Mouse (Mus musculus) hindbrain, embryonic 14.5 days (tissue): ENCODE measurements around the gene Pdzd3. TPM values are rescaled to one million over a fixed set of nuclear protein-coding genes. Genes with fewer than 3 reads are reported as not detected.
A peak's percentile ranks its signal among the peaks of the same experiment; 100 is the strongest.

ENCODE experiments used
- ATAC-seq: fragments of 200-750 bp; cut with Nextera tagmentation; 2 replicates; pipeline ENCODE4 v1.8.0; 2017; ENCODE audit warnings: moderate number of reproducible peaks, mild to moderate bottlenecking, moderate TSS enrichment, moderate library complexity; ENCODE audit not compliant: low FRiP score
- DNase-seq: peaks from one replicate; pipeline ENCODE4 v3.0.0-alpha.2; 2015; ENCODE audit warnings: low spot score
- H3K27ac ChIP-seq: fragments of 300-500 bp; sonication (generic); 2 replicates; pipeline ENCODE4 v1.5.1; 2014; ENCODE audit warnings: mild to moderate bottlenecking, moderate library complexity
- H3K27me3 ChIP-seq: fragments of 300-500 bp; sonication (generic); 2 replicates; pipeline ENCODE4 v1.6.1; 2014; ENCODE audit warnings: mild to moderate bottlenecking, low read length, mixed read lengths; ENCODE audit not compliant: control insufficient read depth, insufficient read depth
- H3K36me3 ChIP-seq: fragments of 300-500 bp; sonication (generic); replicated peaks from 2 replicates; pipeline ENCODE4 v1.6.1; 2014; ENCODE audit not compliant: control insufficient read depth, insufficient read depth
- H3K4me1 ChIP-seq: fragments of 300-500 bp; sonication (generic); replicated peaks from 2 replicates; pipeline ENCODE4 v1.6.1; 2014; ENCODE audit warnings: antibody characterized with exemption, low read length, mixed read lengths; ENCODE audit not compliant: control insufficient read depth, insufficient read depth
- H3K4me2 ChIP-seq: fragments of 300-500 bp; sonication (generic); replicated peaks from 2 replicates; pipeline ENCODE4 v1.6.1; 2014; ENCODE audit warnings: mild to moderate bottlenecking, moderate library complexity
- H3K4me3 ChIP-seq: fragments of 300-500 bp; sonication (generic); replicated peaks from 2 replicates; pipeline ENCODE4 v1.5.1; 2014; ENCODE audit warnings: mild to moderate bottlenecking, low read length
- H3K9ac ChIP-seq: fragments of 300-500 bp; sonication (generic); 2 replicates; pipeline ENCODE4 v1.6.1; 2014
- H3K9me3 ChIP-seq: fragments of 300-500 bp; sonication (generic); 2 replicates; pipeline ENCODE4 v1.6.1; 2016; ENCODE audit warnings: low read length; ENCODE audit not compliant: control insufficient read depth
- WGBS: fragments of 180-500 bp; shearing (Covaris S2); extraction: QIAGEN DNeasy Blood & Tissue Kit; methylation state at CpG from one replicate; pipeline ENCODE4 v1.1.7; 2014; 5-methylcytosine and 5-hydroxymethylcytosine counted together
- polyA plus RNA-seq: library from polyadenylated mRNA; unstranded; fragments of >200 nt; fragmentation: Nextera tagmentation; extraction: Ambion mirVana; gene quantifications from 2 replicates; pipeline ENCODE4 v1.2.1, GENCODE M21; 2014

Pdzd3 gene
- polyA plus RNA-seq, 1 experiment from 2014 or later, result 1.1 TPM

GRCm38 (mm10) chr9:44240399-44240798 is 10.9 kb downstream of the Pdzd3 start, which contains the start of gene Ccdc153:
Gene Ccdc153, plus strand, starts transcription at chr9:44240676.
- DNase-seq (no peak), ATAC-seq (no peak)
- Histone ChIP-seq H3K4me1 (no peaks in the 10 kb centered on the region), H3K4me2 (no peak within 1 kb of the TSS), H3K4me3 (no peak within 1 kb of the TSS), H3K27me3 (no peaks in the 10 kb centered on the region), H3K9ac (no peak within 1 kb of the TSS), H3K27ac (no peak within 1 kb of the TSS), H3K9me3 (no peaks in the 10 kb centered on the region), H3K36me3 (no peaks in the 10 kb centered on the region)
- WGBS, result 69% methylated on average over 2 of the region's 2 CpGs

- ATAC-seq, result no peak
- Histone ChIP-seq H3K9ac (no peak overlapping the region), H3K27ac (no peak overlapping the region), H3K4me3 (no peak overlapping the region), H3K4me2 (no peak overlapping the region), H3K36me3 (no peaks in the 10 kb centered on the region), H3K9me3 (no peaks in the 10 kb centered on the region), H3K27me3 (no peaks in the 10 kb centered on the region), H3K4me1 (no peaks in the 10 kb centered on the region)
- DNase-seq, result peak; percentile 81
- 13% methylated on average over 5 of the region's 5 CpGs for WGBS
Measured at GRCm38 (mm10) chr9:44239447-44239846, 11.8 kb downstream of the Pdzd3 start.

- WGBS, result 76% methylated on average over 17 of the region's 17 CpGs
- Histone ChIP-seq H3K9ac (no peak overlapping the region), H3K27me3 (no peaks in the 10 kb centered on the region), H3K4me2 (no peak overlapping the region), H3K36me3 (no peaks in the 10 kb centered on the region), H3K4me3 (no peak overlapping the region), H3K9me3 (no peaks in the 10 kb centered on the region), H3K27ac (no peak overlapping the region), H3K4me1 (no peaks in the 10 kb centered on the region)
- DNase-seq (no peak), ATAC-seq (no peak)
Measured at GRCm38 (mm10) chr9:44238501-44239190, 12.6 kb downstream of the Pdzd3 start.

- Histone ChIP-seq H3K4me1 (peaks cover 9% of the 10 kb centered on the region), H3K9me3 (no peaks in the 10 kb centered on the region), H3K27ac (no peak overlapping the region), H3K27me3 (no peaks in the 10 kb centered on the region), H3K9ac (no peak overlapping the region), H3K36me3 (no peaks in the 10 kb centered on the region), H3K4me3 (no peak overlapping the region), H3K4me2 (no peak overlapping the region)
- DNase-seq (no peak), ATAC-seq (no peak)
- WGBS, result 84% methylated on average over 4 of the region's 4 CpGs
Measured at GRCm38 (mm10) chr9:44237128-44237527, 14.1 kb downstream of the Pdzd3 start.

- DNase-seq (no peak), ATAC-seq (no peak)
- no peak overlapping the region for H3K9ac ChIP-seq
- no peaks in the 10 kb centered on the region for H3K9me3 ChIP-seq
- H3K27ac ChIP-seq, result no peak overlapping the region
- WGBS, result 51% methylated on average over 4 of the region's 4 CpGs
- no peaks in the 10 kb centered on the region for H3K27me3 ChIP-seq
- no peak overlapping the region for H3K4me2 ChIP-seq
- peaks cover 15% of the 10 kb centered on the region for H3K4me1 ChIP-seq
- H3K36me3 ChIP-seq, result no peaks in the 10 kb centered on the region
- no peak overlapping the region for H3K4me3 ChIP-seq
Measured at GRCm38 (mm10) chr9:44236601-44237000, 14.7 kb downstream of the Pdzd3 start.

GRCm38 (mm10) chr9:44234479-44235427 is 16.5 kb downstream of the Pdzd3 start:
- peak overlapping the region; percentile 18; the same call in 1 of the 2 replicates for H3K9ac ChIP-seq
- DNase-seq, result no peak
- ATAC-seq, result peak; percentile 21; the same call in 1 of the 2 replicates

GRCm38 (mm10) chr9:44233802-44234478 is 17.3 kb downstream of the Pdzd3 start, which contains the start of gene Cbl:
Gene Cbl, minus strand, starts transcription at chr9:44234049.
- peak within 1 kb of the TSS; percentile 96 for H3K27ac ChIP-seq
- peak; percentile 93 for ATAC-seq
- peak within 1 kb of the TSS; percentile 93 for H3K9ac ChIP-seq
- H3K4me1 ChIP-seq, result peaks cover 18% of the 10 kb centered on the region
- H3K4me2 ChIP-seq, result peak within 1 kb of the TSS; percentile 74
- H3K36me3 ChIP-seq, result no peaks in the 10 kb centered on the region
- DNase-seq, result peak; percentile 100
- no peaks in the 10 kb centered on the region for H3K27me3 ChIP-seq
- WGBS, result under 1% methylated on average over 63 of the region's 76 CpGs
- H3K9me3 ChIP-seq, result no peaks in the 10 kb centered on the region
- H3K4me3 ChIP-seq, result peak within 1 kb of the TSS; percentile 76

More at GRCm38 (mm10) chr9:44234479-44235427, 16.5 kb downstream of the Pdzd3 start:
- WGBS, result 28% methylated on average over 19 of the region's 19 CpGs
- H3K27ac ChIP-seq, result peak overlapping the region; percentile 51; the same call in 1 of the 2 replicates
- H3K4me1 ChIP-seq, result peaks cover 18% of the 10 kb centered on the region
- peak overlapping the region; percentile 74 for H3K4me2 ChIP-seq
- no peaks in the 10 kb centered on the region for H3K27me3 ChIP-seq
- H3K9me3 ChIP-seq, result no peaks in the 10 kb centered on the region
- H3K36me3 ChIP-seq, result no peaks in the 10 kb centered on the region
- H3K4me3 ChIP-seq, result peak overlapping the region; percentile 76

- H3K27me3 ChIP-seq, result no peaks in the 10 kb centered on the region
- H3K36me3 ChIP-seq, result no peaks in the 10 kb centered on the region
- ATAC-seq (peak; percentile 85), DNase-seq (peak; percentile 34)
- H3K9me3 ChIP-seq, result no peaks in the 10 kb centered on the region
- H3K9ac ChIP-seq, result peak overlapping the region; percentile 93
- peak overlapping the region; percentile 76 for H3K4me3 ChIP-seq
- WGBS, result under 1% methylated on average over 39 of the region's 40 CpGs
- peak overlapping the region; percentile 74 for H3K4me2 ChIP-seq
- peaks cover 18% of the 10 kb centered on the region for H3K4me1 ChIP-seq
- H3K27ac ChIP-seq, result peak overlapping the region; percentile 96
Measured at GRCm38 (mm10) chr9:44233021-44233801, 18.1 kb downstream of the Pdzd3 start.
